ENCODE assay signal across 23 mouse cellular contexts in the genomic region with DNA sequence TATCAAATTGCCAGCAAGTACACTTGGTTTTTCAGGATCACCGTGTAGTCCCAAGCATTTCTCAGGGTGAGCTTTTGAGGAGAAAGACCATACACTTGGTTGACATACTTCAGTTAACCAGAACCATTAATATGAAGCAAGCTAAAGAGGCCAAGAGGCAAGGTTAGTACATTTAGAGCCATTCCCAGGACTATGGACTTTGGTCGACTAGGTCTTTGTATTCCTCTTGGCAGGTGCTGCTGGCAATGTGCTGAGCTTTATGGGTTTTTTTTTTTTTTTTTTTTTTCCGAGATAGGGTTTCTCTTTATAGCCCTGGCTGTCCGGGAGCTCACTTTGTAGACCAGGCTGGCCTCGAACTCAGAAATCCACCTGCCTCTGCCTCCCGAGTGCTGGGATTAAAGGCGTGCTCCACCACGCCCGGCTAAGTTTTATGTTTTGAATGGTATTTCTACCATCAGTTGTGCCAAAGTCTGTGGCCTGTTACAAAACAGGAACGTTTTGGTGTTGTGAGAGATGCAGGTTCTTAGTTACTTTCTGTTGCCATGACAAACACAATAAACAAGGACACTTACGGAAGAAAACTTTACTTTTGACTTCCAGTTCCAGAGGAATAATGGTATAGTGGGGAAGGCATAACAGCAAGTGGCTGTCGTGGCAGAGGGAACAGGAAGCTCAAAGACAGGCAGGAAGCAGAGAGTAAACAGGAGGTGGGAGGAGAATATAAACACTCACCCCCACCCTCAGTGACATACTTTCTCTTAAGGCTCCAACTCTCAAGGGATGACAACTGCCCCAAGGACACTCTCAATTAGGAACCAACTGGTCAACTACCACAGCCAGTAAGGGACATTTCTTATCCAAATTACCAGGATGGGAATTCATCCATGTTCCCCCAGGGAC. TPM values are rescaled to one million over a fixed set of nuclear protein-coding genes. Genes with fewer than 3 reads are reported as not detected.
DNase-seq lines count a peak whose midpoint lies in the region; ATAC-seq lines count a peak whose summit lies in the region.
"Had no signal": no experiment of that assay in that cellular context is flagged by ENCODE, and none has a peak within 500 bp of the region (broad histone marks: within the 10 kb centered on the region; RNA-seq: fewer than 3 reads in every experiment).

No protein-coding gene starts in this region.

- DNase-seq in liver: no peak
- peak; percentile 51 to 71 for DNase-seq in kidney, postnatal 36 days
- peak; percentile 64 for DNase-seq in lung, postnatal 36 days
- DNase-seq in right cerebral cortex, adult 2 months (ENCODE audit: low spot score in 2 of 2): no peak
- DNase-seq in spleen, adult 12 weeks (ENCODE audit: low spot score): no peak
- DNase-seq: adrenal gland, adult 2 months; cerebellum, adult 9-10 months; heart, adult 2 months; heart, postnatal 4 days; layer of hippocampus, postnatal 36 days; thymus, postnatal 25 days had no signal

- 62% methylated on average over 12 of the region's 12 CpGs for WGBS in liver, embryonic 15.5 days (ENCODE audit: insufficient replicate concordance)
- 69% methylated on average over 12 of the region's 12 CpGs for WGBS in intestine, embryonic 16.5 days

- no peak overlapping the region for H3K4me2 ChIP-seq in liver, embryonic 15.5 days
- H3K4me2 ChIP-seq in intestine, embryonic 16.5 days (ENCODE audit: low read depth, low read length): no peak overlapping the region
- H3K4me2 ChIP-seq: forebrain, embryonic 12.5 days; heart, embryonic 15.5 days had no signal

- no peaks in the 10 kb centered on the region for H3K27me3 ChIP-seq in liver, embryonic 15.5 days
- H3K27me3 ChIP-seq in intestine, embryonic 16.5 days (replicated peaks; ENCODE audit: control insufficient read depth, insufficient read depth, low read length): no peaks in the 10 kb centered on the region
- H3K27me3 ChIP-seq: forebrain, embryonic 12.5 days; heart, embryonic 15.5 days had no signal

- H3K4me1 ChIP-seq in liver, embryonic 15.5 days (replicated peaks): no peaks in the 10 kb centered on the region; the same call in 1 of the 2 replicates
- H3K4me1 ChIP-seq in intestine, embryonic 16.5 days (ENCODE audit: control insufficient read depth, insufficient read depth, low read length): no peaks in the 10 kb centered on the region
- H3K4me1 ChIP-seq: forebrain, embryonic 12.5 days; heart, embryonic 15.5 days had no signal

- no peak overlapping the region for H3K4me3 ChIP-seq in liver, embryonic 15.5 days (replicated peaks)
- H3K4me3 ChIP-seq in intestine, embryonic 16.5 days (ENCODE audit: low read length): no peak overlapping the region
- H3K4me3 ChIP-seq: forebrain, embryonic 12.5 days; heart, adult 2 months; heart, embryonic 15.5 days; layer of hippocampus, adult 2 months had no signal

- no peak overlapping the region for H3K27ac ChIP-seq in liver, embryonic 15.5 days (replicated peaks)
- no peak overlapping the region for H3K27ac ChIP-seq in intestine, embryonic 16.5 days (ENCODE audit: low read length)
- H3K27ac ChIP-seq: forebrain, embryonic 12.5 days; heart, adult 2 months; heart, embryonic 15.5 days; hindbrain, postnatal 0 days; layer of hippocampus, adult 2 months had no signal

- H3K9me3 ChIP-seq in liver, embryonic 15.5 days (replicated peaks): no peaks in the 10 kb centered on the region
- no peaks in the 10 kb centered on the region for H3K9me3 ChIP-seq in intestine, embryonic 16.5 days (ENCODE audit: control insufficient read depth, low read length)
- H3K9me3 ChIP-seq: forebrain, embryonic 12.5 days; heart, embryonic 15.5 days had no signal

- H3K36me3 ChIP-seq in liver, embryonic 15.5 days (replicated peaks): no peaks in the 10 kb centered on the region
- H3K36me3 ChIP-seq in intestine, embryonic 16.5 days (ENCODE audit: control insufficient read depth, insufficient read depth, low read length): no peaks in the 10 kb centered on the region
- H3K36me3 ChIP-seq: forebrain, embryonic 12.5 days; heart, embryonic 15.5 days had no signal

- no peak overlapping the region for H3K9ac ChIP-seq in liver, embryonic 15.5 days
- no peak overlapping the region for H3K9ac ChIP-seq in intestine, embryonic 16.5 days (ENCODE audit: low read depth, low read length)
- H3K9ac ChIP-seq: forebrain, embryonic 12.5 days; heart, embryonic 15.5 days had no signal

- peak; percentile 45; the same call in 1 of the 2 replicates for ATAC-seq in liver, embryonic 15.5 days (ENCODE audit: insufficient read depth)
- peak; percentile 85 for ATAC-seq in intestine, embryonic 16.5 days
- ATAC-seq: hindbrain, postnatal 0 days had no signal

RNA-seq across cellular contexts. Expression of a gene that starts 4.0 kb away (rescaled TPM):
- polyA plus RNA-seq in liver, embryonic 15.5 days (2015; fragmentation: Nextera tagmentation; extraction: Ambion mirVana): not detected in 2 replicates
- polyA plus RNA-seq in intestine, embryonic 16.5 days (2015; fragmentation: Nextera tagmentation; extraction: Ambion mirVana): 0.28 and 0.34 TPM in 2 replicates
- polyA plus RNA-seq: adrenal gland, adult 2 months; cortical plate, adult 2 months; forebrain, embryonic 12.5 days; frontal cortex, adult 2 months; heart, adult 2 months; heart, embryonic 15.5 days had no signal

RNA-seq across cellular contexts. Expression of a gene that starts 6.4 kb away (rescaled TPM):
- 6.3 and 8.8 TPM in 2 replicates for polyA plus RNA-seq in liver, embryonic 15.5 days (2015; fragmentation: Nextera tagmentation; extraction: Ambion mirVana)
- 0.32 TPM in 1 of 2 replicates, not detected in the other for polyA plus RNA-seq in intestine, embryonic 16.5 days (2015; fragmentation: Nextera tagmentation; extraction: Ambion mirVana)
- polyA plus RNA-seq: adrenal gland, adult 2 months; cortical plate, adult 2 months; embryonic facial prominence, embryonic 11.5 days; forebrain, embryonic 12.5 days; frontal cortex, adult 2 months; heart, adult 2 months; heart, embryonic 15.5 days; hindbrain, postnatal 0 days; limb, embryonic 14.5 days; neural tube, embryonic 11.5 days had no signal

RNA-seq across cellular contexts. Expression of a gene that starts 12.8 kb away (rescaled TPM):
- not detected in 2 replicates for polyA plus RNA-seq in liver, embryonic 15.5 days (2015; fragmentation: Nextera tagmentation; extraction: Ambion mirVana)
- 0.18 TPM in 1 of 2 replicates, not detected in the other for polyA plus RNA-seq in intestine, embryonic 16.5 days (2015; fragmentation: Nextera tagmentation; extraction: Ambion mirVana)
- polyA plus RNA-seq: adrenal gland, adult 2 months; cortical plate, adult 2 months; forebrain, embryonic 12.5 days; heart, adult 2 months; heart, embryonic 15.5 days; testis, adult 2 months had no signal

RNA-seq across cellular contexts. Expression of a gene that starts 23.3 kb away (rescaled TPM):
- polyA plus RNA-seq in liver, embryonic 15.5 days (2015; fragmentation: Nextera tagmentation; extraction: Ambion mirVana): 6.4 and 11.6 TPM in 2 replicates
- 1.0 and 1.4 TPM in 2 replicates for polyA plus RNA-seq in intestine, embryonic 16.5 days (2015; fragmentation: Nextera tagmentation; extraction: Ambion mirVana)
- polyA plus RNA-seq: cortical plate, adult 2 months; embryonic facial prominence, embryonic 11.5 days; forebrain, embryonic 12.5 days; frontal cortex, adult 2 months; neural tube, embryonic 11.5 days; testis, adult 2 months had no signal

RNA-seq across cellular contexts. Expression of a gene that starts 28.3 kb away (rescaled TPM):
- polyA plus RNA-seq in liver, embryonic 15.5 days (2015; fragmentation: Nextera tagmentation; extraction: Ambion mirVana): 11.4 and 12.3 TPM in 2 replicates
- polyA plus RNA-seq in intestine, embryonic 16.5 days (2015; fragmentation: Nextera tagmentation; extraction: Ambion mirVana): 22.9 and 25.4 TPM in 2 replicates

Comparison
In these comparisons a context has a peak if more than half of its experiments do, and no peak if none do; other contexts are left out.
1. DNase-seq: peak in kidney, postnatal 36 days (2 of 2) and lung, postnatal 36 days (single experiment); none in liver (single experiment), right cerebral cortex, adult 2 months (0 of 2) and spleen, adult 12 weeks (single experiment).